21 mouse cellular contexts compared by ENCODE assay signal in the genomic region with DNA sequence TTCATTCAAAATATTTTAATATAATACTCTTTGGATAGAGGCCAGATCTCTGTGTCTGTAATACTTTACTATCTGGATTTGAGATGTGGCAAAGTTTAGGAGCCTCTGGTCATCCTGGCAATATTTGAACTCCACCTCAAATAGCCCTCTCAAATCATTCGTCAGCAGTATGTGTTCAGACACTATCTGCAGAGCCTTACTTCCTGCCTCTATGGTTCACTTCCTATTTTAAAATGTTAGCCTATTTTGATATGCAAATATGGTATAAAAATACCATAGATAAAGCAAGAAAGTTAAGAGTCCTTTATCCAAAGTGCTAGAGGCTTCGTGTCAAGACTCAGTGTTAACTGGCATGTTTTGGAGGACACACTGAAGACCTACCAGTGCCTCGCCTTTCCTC.
"Had no signal": no experiment of that assay in that cellular context is flagged by ENCODE, and none has a peak within 500 bp of the region (broad histone marks: within the 10 kb centered on the region; RNA-seq: fewer than 3 reads in every experiment).

No protein-coding gene starts in this region.

- ATAC-seq: liver, postnatal 0 days; lung, postnatal 0 days; midbrain, embryonic 15.5 days had no signal

- H3K27ac ChIP-seq: kidney, embryonic 15.5 days; limb, embryonic 12.5 days; limb, embryonic 15.5 days; liver, embryonic 14.5 days; macrophage; midbrain, embryonic 12.5 days; midbrain, embryonic 15.5 days; neural tube, embryonic 12.5 days; neural tube, embryonic 15.5 days; stomach, embryonic 15.5 days had no signal

- H3K9me3 ChIP-seq: kidney, embryonic 15.5 days; limb, embryonic 12.5 days; limb, embryonic 15.5 days; midbrain, embryonic 12.5 days; midbrain, embryonic 15.5 days; neural tube, embryonic 12.5 days; neural tube, embryonic 15.5 days; stomach, embryonic 15.5 days had no signal

- H3K36me3 ChIP-seq: kidney, embryonic 15.5 days; limb, embryonic 12.5 days; limb, embryonic 15.5 days; midbrain, embryonic 12.5 days; midbrain, embryonic 15.5 days; neural tube, embryonic 12.5 days; neural tube, embryonic 15.5 days; stomach, embryonic 15.5 days had no signal

- H3K27me3 ChIP-seq: kidney, embryonic 15.5 days; limb, embryonic 12.5 days; limb, embryonic 15.5 days; midbrain, embryonic 12.5 days; midbrain, embryonic 15.5 days; neural tube, embryonic 12.5 days; neural tube, embryonic 15.5 days; stomach, embryonic 15.5 days had no signal

- H3K9ac ChIP-seq: kidney, embryonic 15.5 days; limb, embryonic 12.5 days; limb, embryonic 15.5 days; liver, embryonic 14.5 days; liver, postnatal 0 days; lung, embryonic 14.5 days; midbrain, embryonic 12.5 days; midbrain, embryonic 15.5 days; neural tube, embryonic 12.5 days; neural tube, embryonic 15.5 days; stomach, embryonic 15.5 days had no signal

- DNase-seq: kidney, adult 8-10 months; kidney, postnatal 10 days; kidney, postnatal 4 days; left cerebral cortex, postnatal 4 days; liver, postnatal 0 days; lung, embryonic 14.5 days; right cerebral cortex, postnatal 25 days; spleen, adult 18-20 months; thymus, adult 18-20 months; thymus, postnatal 36 days had no signal

- H3K4me1 ChIP-seq: kidney, embryonic 15.5 days; limb, embryonic 12.5 days; limb, embryonic 15.5 days; midbrain, embryonic 12.5 days; midbrain, embryonic 15.5 days; neural tube, embryonic 12.5 days; neural tube, embryonic 15.5 days; stomach, embryonic 15.5 days had no signal

- H3K4me3 ChIP-seq: kidney, embryonic 15.5 days; limb, embryonic 12.5 days; limb, embryonic 15.5 days; midbrain, embryonic 12.5 days; midbrain, embryonic 15.5 days; neural tube, embryonic 12.5 days; neural tube, embryonic 15.5 days; stomach, embryonic 15.5 days had no signal
